Mouse (Mus musculus) adrenal gland, postnatal 25 days (tissue): Measurements from ENCODE around the gene Cmtr1. TPM values are rescaled to one million over a fixed set of nuclear protein-coding genes. Genes with fewer than 3 reads are reported as not detected.
"Not testable (repeated sequence)": the region's sequence is repeated elsewhere in the genome, so short reads cannot be mapped to it uniquely, and the experiment has no call there.

Source experiments
- DNase-seq: peaks from one replicate; pipeline ENCODE4 v3.0.0; 2021; ENCODE audit warnings: mixed read lengths
- total RNA-seq: library from RNA; stranded (reverse); gene quantifications from 2 replicates; pipeline ENCODE4 v1.2.3, GENCODE M21; 2021

Cmtr1 gene
- total RNA-seq, 1 experiment from 2014 or later, result 104 TPM

GRCm38 (mm10) chr17:29705881-29706280 is 45.5 kb downstream of the Cmtr1 start:
- no peak for DNase-seq

DNA sequence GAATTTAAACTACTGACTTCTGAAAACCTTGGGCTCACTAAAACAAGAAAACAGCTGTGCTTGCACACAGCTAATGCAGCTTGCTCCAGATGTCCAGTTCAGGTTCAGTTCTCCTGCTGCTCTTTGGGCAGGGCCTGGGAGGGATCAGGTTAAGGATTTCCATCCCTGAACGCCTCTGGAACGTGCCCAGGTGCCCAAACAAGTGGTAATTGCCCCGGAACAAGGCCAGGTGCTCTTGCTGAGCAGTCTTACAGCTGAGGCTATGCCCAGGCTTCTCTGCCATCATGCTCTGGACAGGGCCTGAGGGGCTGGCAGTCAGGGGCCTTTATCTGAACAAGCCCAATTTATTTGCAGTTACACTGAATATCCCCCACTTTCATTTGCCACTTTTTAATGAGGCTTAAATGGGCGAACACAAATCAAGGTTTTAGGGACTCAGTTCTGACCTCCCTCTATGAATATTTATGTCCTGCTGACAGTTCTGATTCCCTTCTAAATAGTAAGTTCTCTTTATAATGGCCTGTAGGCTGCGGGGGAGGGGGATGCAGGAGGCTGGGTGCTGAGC is 46.7 kb downstream of the Cmtr1 start:
- no peak for DNase-seq

- no peak for DNase-seq
Measured at GRCm38 (mm10) chr17:29708783-29709182, 48.4 kb downstream of the Cmtr1 start.

DNA sequence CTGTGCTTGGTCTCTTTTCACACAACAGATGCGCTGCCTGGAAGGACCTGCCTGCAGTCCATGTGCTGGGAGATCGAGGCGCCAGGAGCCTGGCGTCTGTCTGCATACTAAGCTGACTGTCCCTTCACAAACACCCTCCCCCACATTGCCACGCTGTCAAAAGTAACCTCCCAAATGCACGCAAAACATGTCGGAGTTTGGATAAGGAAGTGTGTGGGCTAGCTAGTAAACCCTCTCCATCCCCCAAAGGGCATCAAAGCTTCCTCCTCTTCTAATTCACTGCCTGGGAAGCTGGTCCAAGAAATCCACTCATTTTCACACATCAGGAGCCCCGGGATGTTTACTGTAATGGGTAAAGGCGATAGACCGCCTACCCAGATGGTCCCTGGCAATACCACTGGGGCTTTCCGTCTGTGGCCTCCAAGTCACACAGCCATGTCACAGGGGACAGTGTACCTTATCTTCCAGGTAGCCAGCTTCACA is 50.2 kb downstream of the Cmtr1 start:
- DNase-seq, result no peak

GRCm38 (mm10) chr17:29711076-29711744 is 50.8 kb downstream of the Cmtr1 start:
- DNase-seq, result no peak

GRCm38 (mm10) chr17:29711745-29712431 is 51.5 kb downstream of the Cmtr1 start:
- DNase-seq, result no peak

GRCm38 (mm10) chr17:29712565-29712964 is 52.2 kb downstream of the Cmtr1 start:
- no peak for DNase-seq

GRCm38 (mm10) chr17:29713734-29714133 is 53.3 kb downstream of the Cmtr1 start:
- not testable (repeated sequence) for DNase-seq

- peak; percentile 95 for DNase-seq
Measured at GRCm38 (mm10) chr17:29716732-29717445, 56.5 kb downstream of the Cmtr1 start, which contains the start of gene Ccdc167. Gene Ccdc167 (minus strand): TSS chr17:29717044.

GRCm38 (mm10) chr17:29718660-29719059 is 58.3 kb downstream of the Cmtr1 start:
- DNase-seq, result no peak

GRCm38 (mm10) chr17:29719628-29720575 is 59.5 kb downstream of the Cmtr1 start:
- DNase-seq, result no peak

- no peak for DNase-seq
Measured at GRCm38 (mm10) chr17:29720755-29721365, 60.5 kb downstream of the Cmtr1 start.

GRCm38 (mm10) chr17:29724610-29725009 is 64.2 kb downstream of the Cmtr1 start:
- DNase-seq, result no peak

- DNase-seq, result no peak
Measured at GRCm38 (mm10) chr17:29725027-29725620, 64.7 kb downstream of the Cmtr1 start.

- no peak for DNase-seq
Measured at GRCm38 (mm10) chr17:29728082-29728481, 67.7 kb downstream of the Cmtr1 start.

GRCm38 (mm10) chr17:29730510-29731265 is 70.3 kb downstream of the Cmtr1 start:
- DNase-seq, result peak; percentile 78

- peak; percentile 40 for DNase-seq
Measured at GRCm38 (mm10) chr17:29731266-29731952, 71.0 kb downstream of the Cmtr1 start.

DNA sequence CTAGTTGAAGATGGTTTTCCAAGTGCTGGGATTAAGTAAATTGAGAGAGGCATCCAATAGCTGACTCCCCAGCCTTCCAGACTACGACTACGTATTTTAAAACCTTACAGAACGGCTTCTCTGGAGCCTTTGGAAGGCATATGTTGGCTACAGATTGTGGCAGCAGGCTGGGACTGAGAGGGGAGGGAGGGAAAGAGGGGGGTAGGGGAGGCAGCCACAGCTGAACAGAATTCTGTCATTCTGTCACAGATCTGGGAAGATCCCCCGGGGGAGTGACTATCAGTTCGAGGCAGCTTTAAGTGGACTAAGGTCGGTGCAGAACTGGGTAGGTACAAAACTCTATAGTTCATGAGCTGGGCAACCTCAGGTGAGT is 71.5 kb downstream of the Cmtr1 start:
- no peak for DNase-seq

DNA sequence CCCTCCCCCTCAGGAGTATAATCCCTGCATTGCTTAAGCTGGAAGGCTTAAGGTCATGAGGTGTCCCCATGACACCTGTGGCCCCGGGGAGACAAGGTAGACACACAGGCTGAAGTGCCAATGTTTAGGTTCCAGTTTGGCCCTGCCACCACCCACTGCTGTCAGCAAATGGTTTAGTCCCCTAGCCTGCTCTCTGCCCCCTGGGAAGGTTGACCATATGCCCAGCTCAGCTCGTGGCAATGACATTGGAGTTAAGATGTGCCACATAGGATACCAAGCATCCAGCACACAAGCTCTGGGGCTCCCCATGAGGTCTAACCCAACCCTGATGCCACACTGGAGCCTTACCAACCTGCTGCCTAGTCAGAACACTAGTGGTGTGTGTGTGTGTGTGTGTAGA is 72.1 kb downstream of the Cmtr1 start:
- DNase-seq, result no peak
